Mouse (Mus musculus) midbrain, embryonic 10.5 days (tissue): ENCODE data around the gene Polr3b. TPM values are rescaled to one million over a fixed set of nuclear protein-coding genes. Genes with fewer than 3 reads are reported as not detected.

Source experiments
- DNase-seq: peaks from one replicate; pipeline ENCODE4 v3.0.0-alpha.2; 2017; ENCODE audit warnings: low spot score
- H3K27ac ChIP-seq: fragments of 300-500 bp; sonication (generic); replicated peaks from 2 replicates; pipeline ENCODE4 v1.5.1; 2016; ENCODE audit warnings: mild to moderate bottlenecking
- H3K27me3 ChIP-seq: fragments of 300-500 bp; sonication (generic); 2 replicates; pipeline ENCODE4 v1.6.1; 2016; ENCODE audit warnings: low read depth, mild to moderate bottlenecking; ENCODE audit not compliant: poor library complexity, severe bottlenecking
- H3K36me3 ChIP-seq: fragments of 300-500 bp; sonication (generic); 2 replicates; pipeline ENCODE4 v1.6.1; 2016; ENCODE audit warnings: mild to moderate bottlenecking, moderate library complexity
- H3K4me1 ChIP-seq: fragments of 300-500 bp; sonication (generic); 2 replicates; pipeline ENCODE4 v1.6.1; 2016
- H3K4me3 ChIP-seq: fragments of 300-500 bp; sonication (generic); 2 replicates; pipeline ENCODE4 v1.5.1; 2016; ENCODE audit warnings: mild to moderate bottlenecking, moderate library complexity
- H3K9me3 ChIP-seq: fragments of 300-500 bp; sonication (generic); replicated peaks from 2 replicates; pipeline ENCODE4 v1.6.1; 2016; ENCODE audit warnings: mild to moderate bottlenecking
- WGBS: fragments of 180-500 bp; shearing (Covaris S2); methylation state at CpG from one replicate; pipeline ENCODE4 v1.1.7; 2016; 5-methylcytosine and 5-hydroxymethylcytosine counted together
- polyA plus RNA-seq: library from polyadenylated mRNA; unstranded; fragments of >200 nt; fragmentation: Nextera tagmentation; extraction: Ambion mirVana; gene quantifications from 2 replicates; pipeline ENCODE4 v1.2.1, GENCODE M21; 2016

Gene Polr3b
- polyA plus RNA-seq, 1 experiment from 2014 or later: 14.4 TPM

- peak overlapping the region; percentile 73 for H3K27ac ChIP-seq
- peaks cover 2% of the 10 kb centered on the region; the same call in 1 of the 2 replicates for H3K36me3 ChIP-seq
- 23% methylated on average over 6 of the region's 6 CpGs for WGBS
- no peaks in the 10 kb centered on the region for H3K9me3 ChIP-seq
- peak; percentile 38 for DNase-seq
- no peak overlapping the region for H3K4me3 ChIP-seq
- H3K27me3 ChIP-seq: peaks cover 16% of the 10 kb centered on the region
- H3K4me1 ChIP-seq: peaks cover 72% of the 10 kb centered on the region
Observed at GRCm38 (mm10) chr10:84707226-84707625, 85.1 kb downstream of the Polr3b start.

GRCm38 (mm10) chr10:84707752-84708530 is 85.8 kb downstream of the Polr3b start:
- Histone ChIP-seq H3K27ac (peak overlapping the region; percentile 73), H3K9me3 (no peaks in the 10 kb centered on the region), H3K4me3 (no peak overlapping the region), H3K27me3 (peaks cover 16% of the 10 kb centered on the region), H3K4me1 (peaks cover 79% of the 10 kb centered on the region), H3K36me3 (no peaks in the 10 kb centered on the region)
- WGBS: 15% methylated on average over 14 of the region's 14 CpGs
- no peak for DNase-seq

- DNase-seq: peak; percentile 40
- H3K9me3 ChIP-seq: no peaks in the 10 kb centered on the region
- peak overlapping the region; percentile 89 for H3K27ac ChIP-seq
- H3K4me1 ChIP-seq: peaks cover 98% of the 10 kb centered on the region
- H3K27me3 ChIP-seq: peaks cover 37% of the 10 kb centered on the region
- H3K4me3 ChIP-seq: no peak overlapping the region
- H3K36me3 ChIP-seq: peaks cover 16% of the 10 kb centered on the region
- 19% methylated on average over 4 of the region's 4 CpGs for WGBS
Observed at GRCm38 (mm10) chr10:84710192-84710591, 88.1 kb downstream of the Polr3b start.

- Histone ChIP-seq H3K27me3 (peaks cover 34% of the 10 kb centered on the region), H3K4me1 (peaks cover 91% of the 10 kb centered on the region), H3K9me3 (no peaks in the 10 kb centered on the region), H3K27ac (peak overlapping the region; percentile 89), H3K36me3 (peaks cover 22% of the 10 kb centered on the region), H3K4me3 (no peak overlapping the region)
- WGBS: 10% methylated on average over 4 of the region's 4 CpGs
- DNase-seq: peak; percentile 71
Observed at GRCm38 (mm10) chr10:84710827-84711226, 88.7 kb downstream of the Polr3b start.

- Histone ChIP-seq H3K9me3 (no peaks in the 10 kb centered on the region), H3K4me1 (peaks cover 85% of the 10 kb centered on the region), H3K27me3 (peaks cover 31% of the 10 kb centered on the region; the same call in 1 of the 2 replicates), H3K4me3 (peak overlapping the region; percentile 22; the same call in 1 of the 2 replicates), H3K27ac (peak overlapping the region; percentile 89), H3K36me3 (peaks cover 28% of the 10 kb centered on the region)
- 50% methylated on average over 8 of the region's 8 CpGs for WGBS
- peak; percentile 57 for DNase-seq
Observed at GRCm38 (mm10) chr10:84711479-84711878, 89.4 kb downstream of the Polr3b start.

GRCm38 (mm10) chr10:84711940-84712339 is 89.8 kb downstream of the Polr3b start:
- Histone ChIP-seq H3K27ac (peak overlapping the region; percentile 89), H3K4me1 (peaks cover 80% of the 10 kb centered on the region), H3K36me3 (peaks cover 31% of the 10 kb centered on the region), H3K27me3 (peaks cover 31% of the 10 kb centered on the region; the same call in 1 of the 2 replicates), H3K9me3 (no peaks in the 10 kb centered on the region), H3K4me3 (no peak overlapping the region)
- DNase-seq: no peak
- 57% methylated on average over 5 of the region's 5 CpGs for WGBS

GRCm38 (mm10) chr10:84712532-84712931 is 90.4 kb downstream of the Polr3b start:
- Histone ChIP-seq H3K4me1 (peaks cover 74% of the 10 kb centered on the region), H3K27me3 (peaks cover 31% of the 10 kb centered on the region; the same call in 1 of the 2 replicates), H3K27ac (peak overlapping the region; percentile 89), H3K9me3 (no peaks in the 10 kb centered on the region), H3K4me3 (no peak overlapping the region), H3K36me3 (peaks cover 36% of the 10 kb centered on the region)
- no peak for DNase-seq
- WGBS: 72% methylated on average over 6 of the region's 6 CpGs

- Histone ChIP-seq H3K9me3 (no peaks in the 10 kb centered on the region), H3K4me1 (peaks cover 69% of the 10 kb centered on the region), H3K27ac (peak overlapping the region; percentile 89), H3K4me3 (no peak overlapping the region), H3K27me3 (peaks cover 31% of the 10 kb centered on the region; the same call in 1 of the 2 replicates), H3K36me3 (peaks cover 38% of the 10 kb centered on the region)
- 77% methylated on average over 10 of the region's 10 CpGs for WGBS
- no peak for DNase-seq
Observed at GRCm38 (mm10) chr10:84713043-84713442, 91.0 kb downstream of the Polr3b start.

- Histone ChIP-seq H3K36me3 (peaks cover 52% of the 10 kb centered on the region), H3K9me3 (no peaks in the 10 kb centered on the region), H3K27ac (no peak overlapping the region), H3K27me3 (peaks cover 21% of the 10 kb centered on the region; the same call in 1 of the 2 replicates), H3K4me1 (peaks cover 43% of the 10 kb centered on the region), H3K4me3 (no peak overlapping the region)
- no peak for DNase-seq
- 90% methylated on average over 7 of the region's 7 CpGs for WGBS
Observed at GRCm38 (mm10) chr10:84715639-84716038, 93.5 kb downstream of the Polr3b start.

GRCm38 (mm10) chr10:84716581-84716980 is 94.5 kb downstream of the Polr3b start:
- H3K4me1 ChIP-seq: peaks cover 38% of the 10 kb centered on the region
- WGBS: 95% methylated on average over 7 of the region's 7 CpGs
- H3K9me3 ChIP-seq: no peaks in the 10 kb centered on the region
- peaks cover 60% of the 10 kb centered on the region for H3K36me3 ChIP-seq
- H3K27ac ChIP-seq: no peak overlapping the region
- no peak for DNase-seq
- H3K4me3 ChIP-seq: no peak overlapping the region
- peaks cover 21% of the 10 kb centered on the region; the same call in 1 of the 2 replicates for H3K27me3 ChIP-seq

- peak overlapping the region; percentile 63 for H3K27ac ChIP-seq
- no peak overlapping the region for H3K4me3 ChIP-seq
- peaks cover 19% of the 10 kb centered on the region for H3K4me1 ChIP-seq
- 84% methylated on average over 12 of the region's 12 CpGs for WGBS
- no peaks in the 10 kb centered on the region for H3K9me3 ChIP-seq
- DNase-seq: no peak
- peaks cover 54% of the 10 kb centered on the region for H3K36me3 ChIP-seq
- H3K27me3 ChIP-seq: no peaks in the 10 kb centered on the region
Observed at GRCm38 (mm10) chr10:84722711-84723110, 100.6 kb downstream of the Polr3b start.

GRCm38 (mm10) chr10:84727005-84727404 is 104.9 kb downstream of the Polr3b start:
- 93% methylated on average over 12 of the region's 12 CpGs for WGBS
- H3K4me1 ChIP-seq: peaks cover 11% of the 10 kb centered on the region
- H3K36me3 ChIP-seq: peaks cover 38% of the 10 kb centered on the region
- DNase-seq: no peak
- no peak overlapping the region for H3K4me3 ChIP-seq
- no peaks in the 10 kb centered on the region for H3K27me3 ChIP-seq
- peaks cover 3% of the 10 kb centered on the region; the same call in 1 of the 2 replicates for H3K9me3 ChIP-seq
- H3K27ac ChIP-seq: no peak overlapping the region

GRCm38 (mm10) chr10:84727760-84728159 is 105.7 kb downstream of the Polr3b start:
- no peak overlapping the region for H3K4me3 ChIP-seq
- peaks cover 3% of the 10 kb centered on the region for H3K4me1 ChIP-seq
- WGBS: 84% methylated on average over 4 of the region's 4 CpGs
- peaks cover 38% of the 10 kb centered on the region for H3K36me3 ChIP-seq
- H3K27ac ChIP-seq: no peak overlapping the region
- no peak for DNase-seq
- no peaks in the 10 kb centered on the region for H3K27me3 ChIP-seq
- H3K9me3 ChIP-seq: peaks cover 3% of the 10 kb centered on the region; the same call in 1 of the 2 replicates
